Mouse (Mus musculus) ES-CJ7 (cell line): ENCODE measurements at regions not wholly inside any gene's neighbourhood (a gene's known extent, or its start where the extent isn't known, plus 50 kb on each side); places are given as distances from the start of the nearest gene placed in this dataset.

Source experiments
- DNase-seq: peaks from one replicate; pipeline ENCODE4 v3.0.0; 2011; ENCODE audit warnings: low read depth, low spot score

DNA sequence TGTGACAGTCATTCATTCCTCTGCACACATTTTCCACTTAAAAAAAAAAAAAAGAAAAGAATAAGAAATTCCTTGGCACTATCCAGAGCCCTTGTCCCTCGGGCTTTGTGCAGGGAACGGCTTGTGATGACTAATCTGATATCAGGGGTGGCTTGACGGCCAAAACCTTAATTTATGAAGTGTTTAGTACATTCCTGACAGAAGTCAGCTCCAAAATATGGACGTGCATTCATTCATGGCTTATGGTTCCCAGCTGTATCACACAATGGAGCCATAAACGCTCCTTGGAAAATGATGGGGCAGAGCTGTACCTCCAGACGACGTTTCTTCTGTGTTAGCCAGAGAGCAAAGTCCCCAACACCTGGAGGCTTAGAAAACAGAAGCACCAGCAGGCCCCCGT, 62.1 kb upstream of the Elac2 start:
- DNase-seq, result no peak

DNA sequence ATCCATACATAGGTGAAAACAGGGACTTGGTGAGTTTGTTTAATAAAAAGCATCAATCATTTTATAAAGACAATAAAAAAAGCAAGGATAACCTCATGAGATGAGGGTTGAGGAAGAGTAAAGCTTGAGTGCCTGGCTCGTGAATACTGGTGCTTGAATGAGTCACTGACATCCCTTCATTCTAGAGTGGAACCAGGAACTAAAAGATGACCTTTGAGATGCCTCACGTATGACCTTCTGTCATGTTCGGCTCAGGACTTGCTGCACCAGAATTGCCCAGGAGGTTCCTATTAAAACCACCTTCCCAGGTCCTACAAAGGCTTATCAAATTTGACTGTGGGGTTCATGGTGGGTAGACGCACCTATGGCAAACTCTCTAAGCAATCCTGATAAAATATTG, 61.5 kb upstream of the Elac2 start:
- no peak for DNase-seq

DNA sequence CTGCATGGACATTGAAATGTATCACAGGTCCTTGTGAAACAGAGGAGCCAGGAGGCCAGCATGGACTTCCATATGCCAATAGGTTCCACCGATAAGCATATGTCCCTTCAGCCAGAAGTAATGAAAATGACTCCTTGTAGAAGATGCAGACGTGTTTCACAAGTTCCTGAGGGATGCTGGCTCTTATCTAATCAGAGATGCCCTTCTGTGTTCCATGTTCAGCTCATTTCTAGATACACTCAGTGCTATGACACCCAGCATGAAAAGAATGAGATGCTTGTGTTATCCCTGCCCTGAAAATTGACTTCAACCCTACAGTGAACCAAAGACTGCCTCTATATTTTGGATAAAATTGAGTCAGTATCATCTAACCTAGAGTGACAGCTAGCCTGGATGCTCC, 53.8 kb upstream of the Elac2 start:
- no peak for DNase-seq

DNA sequence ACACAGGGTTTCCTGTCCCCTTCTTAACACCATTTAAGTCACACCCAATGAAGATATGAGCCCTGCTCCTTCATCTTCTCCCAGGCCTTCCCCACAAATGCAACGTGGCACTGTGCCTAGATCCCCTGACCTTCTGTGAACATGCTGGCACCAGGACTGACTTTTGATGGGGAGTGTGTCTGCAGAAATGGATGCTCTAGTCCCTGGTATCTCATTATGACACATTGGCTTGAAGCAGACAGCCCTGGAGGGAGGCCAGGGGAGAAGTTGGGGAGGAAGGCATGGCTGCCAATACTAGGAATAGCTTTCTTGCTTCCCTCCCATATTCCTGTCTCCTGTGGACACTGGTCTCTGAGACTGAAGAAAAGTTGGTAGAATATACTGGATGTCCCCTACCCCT, 52.9 kb upstream of the Elac2 start:
- no peak for DNase-seq
